Mouse (Mus musculus): ENCODE measurements around the gene Gm45521.

GRCm38 (mm10) chr14:7945261-7945660 is 11.8 kb upstream of the Gm45521 start:
- TF ChIP-seq ZC3H11A (IDR thresholded peaks at IDR 0.05; ENCODE audit: borderline replicate concordance, low read depth, low read length) (no peak), HCFC1 (IDR thresholded peaks at IDR 0.05; ENCODE audit: borderline replicate concordance, insufficient read depth, low read length) (no peak), CHD2 (IDR thresholded peaks at IDR 0.05; ENCODE audit: low read depth, low read length) (no peak)

Data from ES-E14 (cell line).